25 mouse cellular contexts compared by ENCODE assay signal in genomic region chr5:67057803-67058202, GRCm38 (mm10). TPM values are rescaled to one million over a fixed set of nuclear protein-coding genes. Genes with fewer than 3 reads are reported as not detected.
A peak's percentile ranks its signal among the peaks of the same experiment; 100 is the strongest.
DNase-seq lines count a peak whose midpoint lies in the region; ATAC-seq and TF ChIP-seq lines count a peak whose summit lies in the region.
"Had no signal": no experiment of that assay in that cellular context is flagged by ENCODE, and none has a peak within 500 bp of the region (broad histone marks: within the 10 kb centered on the region; RNA-seq: fewer than 3 reads in every experiment).

No protein-coding gene starts in this region.

- H3K9me3 ChIP-seq in liver, embryonic 12.5 days (replicated peaks) = no peaks in the 10 kb centered on the region
- H3K9me3 ChIP-seq in E14TG2a.4 (ENCODE audit: low read length) = no peaks in the 10 kb centered on the region
- H3K9me3 ChIP-seq: embryonic facial prominence, embryonic 10.5 days; heart, embryonic 10.5 days; limb, embryonic 15.5 days; neural tube, embryonic 13.5 days had no signal

- no peak for TF ChIP-seq POLR2A in liver, adult 2 months (IDR thresholded peaks at IDR 0.05; ENCODE audit: extremely low read depth, insufficient read depth, low read length)

- peak; percentile 43 for DNase-seq in heart, adult 11 months
- DNase-seq in heart, adult 8-10 months (ENCODE audit: low spot score) = no peak
- DNase-seq in liver, adult 2 months (ENCODE audit: extremely low read depth, low read depth, low spot score) = no peak
- DNase-seq in R1 (ENCODE audit: low read depth, low spot score) = peak; percentile 60
- no peak for DNase-seq in spleen, postnatal 10 days (ENCODE audit: low spot score in 2 of 2)
- DNase-seq: cerebellum, postnatal 25 days; gastrocnemius, postnatal 10 days; heart, postnatal 10 days; kidney, adult 11 months; kidney, postnatal 36 days; lung, postnatal 14 days; right cerebral cortex, postnatal 25 days; thymus, adult 2 months had no signal

- H3K4me3 ChIP-seq in liver, adult 2 months (ENCODE audit: insufficient read depth, low read depth, low read length) = no peak overlapping the region
- no peak overlapping the region for H3K4me3 ChIP-seq in liver, embryonic 12.5 days
- no peak overlapping the region for H3K4me3 ChIP-seq in E14TG2a.4 (replicated peaks; ENCODE audit: low read length)
- H3K4me3 ChIP-seq: embryonic facial prominence, embryonic 10.5 days; heart, embryonic 10.5 days; limb, embryonic 15.5 days; neural tube, embryonic 13.5 days had no signal

- no peak for ATAC-seq in liver, embryonic 12.5 days
- ATAC-seq in erythroblast, adult 5-6 weeks (replicated peaks; ENCODE audit: low FRiP score, poor library complexity, severe bottlenecking) = no peak
- ATAC-seq: forebrain, embryonic 16.5 days had no signal

- WGBS in liver, adult 2 months = 79% methylated on average over 6 of the region's 6 CpGs
- 60% methylated on average over 6 of the region's 6 CpGs for WGBS in liver, embryonic 12.5 days (ENCODE audit: insufficient replicate concordance)

- no peak overlapping the region for H3K27ac ChIP-seq in liver, adult 2 months (replicated peaks; ENCODE audit: insufficient read depth, low read depth, low read length)
- no peak overlapping the region for H3K27ac ChIP-seq in liver, embryonic 12.5 days
- H3K27ac ChIP-seq: embryonic facial prominence, embryonic 10.5 days; heart, embryonic 10.5 days; hindbrain, embryonic 14.5 days; limb, embryonic 15.5 days; neural tube, embryonic 13.5 days had no signal

- H3K36me3 ChIP-seq in liver, adult 2 months (ENCODE audit: control insufficient read depth, insufficient read depth, low read length) = no peaks in the 10 kb centered on the region
- no peaks in the 10 kb centered on the region for H3K36me3 ChIP-seq in liver, embryonic 12.5 days
- no peaks in the 10 kb centered on the region for H3K36me3 ChIP-seq in E14TG2a.4 (ENCODE audit: insufficient read depth, low read length)
- H3K36me3 ChIP-seq: heart, embryonic 10.5 days; neural tube, embryonic 13.5 days had no signal

- TF ChIP-seq CTCF in liver, adult 2 months (IDR thresholded peaks at IDR 0.05; ENCODE audit: low read depth, low read length) = peak; percentile 29; the same call in 1 of the 2 replicates
- peak; percentile 75 for TF ChIP-seq CTCF in E14TG2a.4 (conservative IDR thresholded peaks at IDR 0.05; ENCODE audit: low read length)

- no peaks in the 10 kb centered on the region for H3K4me1 ChIP-seq in liver, adult 2 months (ENCODE audit: control insufficient read depth, insufficient read depth, low read length)
- no peaks in the 10 kb centered on the region for H3K4me1 ChIP-seq in liver, embryonic 12.5 days
- H3K4me1 ChIP-seq in E14TG2a.4 (replicated peaks; ENCODE audit: low read depth, low read length) = peaks cover 6% of the 10 kb centered on the region
- H3K4me1 ChIP-seq: embryonic facial prominence, embryonic 10.5 days; heart, embryonic 10.5 days; limb, embryonic 15.5 days had no signal

- H3K9ac ChIP-seq in liver, adult 2 months (ENCODE audit: low read depth, low read length) = no peak overlapping the region
- no peak overlapping the region for H3K9ac ChIP-seq in liver, embryonic 12.5 days
- H3K9ac ChIP-seq: hindbrain, embryonic 14.5 days; limb, embryonic 15.5 days; neural tube, embryonic 13.5 days had no signal

- no peaks in the 10 kb centered on the region for H3K27me3 ChIP-seq in liver, adult 2 months (ENCODE audit: control insufficient read depth, insufficient read depth, low read length)
- H3K27me3 ChIP-seq in liver, embryonic 12.5 days (replicated peaks) = no peaks in the 10 kb centered on the region
- H3K27me3 ChIP-seq in E14TG2a.4 (ENCODE audit: insufficient read depth, low read length) = peaks cover 28% of the 10 kb centered on the region
- H3K27me3 ChIP-seq: limb, embryonic 15.5 days; neural tube, embryonic 13.5 days had no signal

- no peak overlapping the region for H3K4me2 ChIP-seq in liver, embryonic 12.5 days
- H3K4me2 ChIP-seq: hindbrain, embryonic 14.5 days; limb, embryonic 15.5 days; neural tube, embryonic 13.5 days had no signal

- no peaks in the 10 kb centered on the region for H3K79me2 ChIP-seq in liver, adult 2 months (ENCODE audit: control insufficient read depth, insufficient read depth, low read length)

RNA-seq across cellular contexts. Expression of gene Phox2b, which starts 41.3 kb away (rescaled TPM):
- not detected for total RNA-seq in heart, adult 8-10 months (2022)
- not detected in 2 replicates for total RNA-seq in liver, adult 2 months (2014; rRNA removed)
- polyA plus RNA-seq in liver, adult 2 months (2012; rRNA removed) = not detected in 2 replicates
- polyA plus RNA-seq in liver, embryonic 12.5 days (2016; fragmentation: Nextera tagmentation; extraction: Ambion mirVana) = 0.37 TPM in 1 of 2 replicates, not detected in the other
- not detected in 2 replicates for total RNA-seq in erythroblast, adult 5-6 weeks (2015; ENCODE audit: low replicate concordance)
- not detected in 2 replicates for total RNA-seq in erythroblast, adult 5-6 weeks (2017; ENCODE audit: low replicate concordance)
- total RNA-seq: gastrocnemius, postnatal 10 days; layer of hippocampus, postnatal 10 days; left cerebral cortex, postnatal 25 days; megakaryocyte-erythroid progenitor cell, adult 5-6 weeks had no signal
- polyA plus RNA-seq: forebrain, embryonic 16.5 days; thymus, adult 2 months had no signal

Comparison
In these comparisons a context has a peak if more than half of its experiments do, and no peak if none do; other contexts are left out.
1. DNase-seq: peak in heart, adult 11 months (single experiment) and R1 (single experiment); none in heart, adult 8-10 months (single experiment), liver, adult 2 months (single experiment) and spleen, postnatal 10 days (0 of 2).